Mouse (Mus musculus) frontal cortex, adult (tissue): ENCODE data around the gene Myo6.

ENCODE experiments used
- ATAC-seq: cut with Nextera tagmentation; 2 replicates; pipeline ENCODE4 v1.9.2; 2017; ENCODE audit warnings: mild to moderate bottlenecking, moderate library complexity, mixed read lengths; ENCODE audit not compliant: low TSS enrichment

The Myo6 gene

DNA sequence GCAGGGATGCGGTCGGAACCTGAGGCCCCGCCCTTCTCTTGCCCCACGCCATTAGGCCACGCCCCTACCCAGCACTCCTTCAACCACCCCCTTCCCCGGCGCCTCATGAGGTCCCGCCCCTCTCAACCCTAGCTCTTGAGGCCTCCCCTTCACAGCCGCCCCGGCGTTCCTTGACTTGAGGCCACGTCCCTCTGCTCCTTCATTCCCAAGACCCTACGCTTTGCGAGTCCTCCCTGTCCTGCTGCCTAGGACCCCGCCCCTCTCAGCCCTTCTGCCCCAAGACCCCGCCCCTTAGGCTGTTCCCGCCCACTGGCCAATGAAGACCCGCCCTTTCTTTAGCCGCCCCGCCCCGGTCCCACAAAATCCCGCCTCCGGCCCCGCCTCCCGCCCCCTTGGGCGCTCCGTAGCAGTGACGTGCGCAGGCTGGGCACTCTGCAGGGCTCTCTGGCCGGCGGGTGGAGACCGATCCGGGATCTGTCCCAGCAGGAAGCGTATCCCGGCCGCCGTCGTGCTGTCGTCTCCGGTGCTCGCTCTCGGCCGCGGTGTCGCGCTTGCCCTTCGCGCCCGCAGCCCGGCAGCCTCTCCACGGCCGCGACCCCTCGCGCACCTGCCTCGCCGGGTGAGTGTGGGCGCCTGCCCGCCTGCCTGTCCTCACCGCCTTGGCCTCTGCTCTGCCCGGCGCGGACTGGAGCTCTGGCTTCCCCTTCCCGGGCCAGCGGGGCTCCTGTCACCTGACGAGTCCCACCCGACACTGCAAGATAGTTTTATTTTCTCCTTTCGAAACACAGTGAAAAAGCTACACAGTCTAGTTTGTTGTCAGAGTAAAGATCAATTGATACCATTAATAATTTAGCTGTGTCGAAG lies at the start of gene Myo6:
TSS of gene Myo6 (plus strand) at position 421 of the 864 bp plus-strand sequence.
- peak; percentile 90 for ATAC-seq

DNA sequence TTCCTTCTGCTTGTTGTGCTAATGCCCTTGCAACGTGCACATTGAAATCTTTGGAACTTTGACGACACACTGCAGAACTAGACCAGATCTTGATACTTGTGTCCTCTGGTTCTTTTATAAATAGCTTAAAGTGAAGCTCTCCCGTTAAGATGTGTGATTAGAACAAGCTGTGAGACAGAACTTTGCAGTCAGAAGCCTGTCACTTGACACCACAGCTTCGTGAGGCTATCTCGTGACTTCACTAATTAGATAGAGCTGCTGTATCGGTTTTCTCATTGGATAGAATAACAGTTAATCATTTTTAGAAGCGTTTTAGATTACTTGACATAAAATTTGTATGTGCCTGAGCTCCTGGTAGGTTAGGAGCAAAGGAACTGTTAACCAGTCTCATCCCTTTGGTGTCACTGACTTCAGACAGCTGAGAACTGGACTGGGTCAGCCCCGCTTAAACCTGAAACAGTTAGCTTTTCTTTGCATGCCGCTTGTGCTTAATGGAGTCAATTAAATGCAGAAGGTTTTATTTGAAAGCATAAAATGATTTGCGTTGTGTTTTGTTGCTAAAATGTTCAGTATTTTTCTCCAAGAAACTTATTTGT lies 18.7 kb upstream of the Myo6 start:
- ATAC-seq, result no peak

DNA sequence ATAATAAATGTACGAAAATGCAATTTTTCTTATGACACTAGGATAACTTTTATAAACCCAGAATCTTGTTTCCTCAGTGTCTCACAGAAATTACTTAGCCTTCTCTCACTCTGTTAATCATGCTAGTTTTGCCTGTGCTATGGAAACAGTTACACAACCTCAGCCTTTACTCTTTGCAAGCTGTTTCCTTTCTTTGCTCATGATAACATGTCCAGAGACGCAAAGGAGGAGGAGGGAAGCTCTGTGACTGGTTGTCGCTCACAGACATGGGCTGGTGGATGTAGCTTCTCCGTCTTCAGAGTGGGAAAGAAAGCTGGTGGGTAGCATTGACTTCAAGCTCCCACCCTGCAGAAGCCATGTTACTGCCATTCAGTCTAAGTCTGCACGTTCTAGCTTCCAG lies 15.2 kb upstream of the Myo6 start:
- peak; percentile 56 for ATAC-seq

DNA sequence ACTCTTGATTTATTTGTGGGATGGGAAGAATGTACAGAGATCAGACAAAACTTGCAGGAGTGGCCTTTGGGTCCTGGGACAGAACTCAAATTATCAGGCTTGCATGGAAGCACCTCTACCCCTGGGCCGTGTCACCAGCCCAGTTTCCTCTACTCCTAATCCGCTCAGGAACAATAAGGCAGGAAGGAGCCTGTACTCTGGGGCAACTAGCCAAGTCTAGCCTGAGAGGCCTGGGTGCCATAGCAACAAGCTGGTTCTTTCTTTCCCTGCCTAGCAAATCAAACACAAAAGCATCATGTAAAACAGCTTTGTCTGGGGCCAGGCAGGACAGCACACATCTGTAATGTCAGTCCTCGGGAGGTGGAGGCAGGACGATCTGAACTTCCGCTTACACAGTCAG lies 9.6 kb upstream of the Myo6 start:
- ATAC-seq, result peak; percentile 36; the same call in 1 of the 2 replicates

DNA sequence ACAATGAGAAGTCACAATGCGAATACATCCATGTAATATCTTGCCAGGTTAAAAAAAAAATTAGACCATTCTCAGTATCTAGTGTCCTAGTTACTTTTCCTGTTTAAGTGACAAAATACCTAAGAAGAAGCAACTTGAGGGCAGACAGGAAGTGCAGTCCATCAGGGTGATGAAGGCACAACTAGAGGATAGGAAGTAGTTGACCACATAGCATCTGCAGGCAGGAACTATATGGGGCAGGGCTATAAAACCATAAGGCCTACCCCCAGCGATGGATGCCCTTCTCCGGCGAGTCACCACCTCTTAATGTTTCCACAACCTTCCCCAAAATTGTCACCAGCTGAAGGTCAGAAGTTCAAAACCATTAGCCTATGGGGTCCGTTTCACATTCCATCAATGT lies 8.1 kb upstream of the Myo6 start:
- no peak for ATAC-seq

DNA sequence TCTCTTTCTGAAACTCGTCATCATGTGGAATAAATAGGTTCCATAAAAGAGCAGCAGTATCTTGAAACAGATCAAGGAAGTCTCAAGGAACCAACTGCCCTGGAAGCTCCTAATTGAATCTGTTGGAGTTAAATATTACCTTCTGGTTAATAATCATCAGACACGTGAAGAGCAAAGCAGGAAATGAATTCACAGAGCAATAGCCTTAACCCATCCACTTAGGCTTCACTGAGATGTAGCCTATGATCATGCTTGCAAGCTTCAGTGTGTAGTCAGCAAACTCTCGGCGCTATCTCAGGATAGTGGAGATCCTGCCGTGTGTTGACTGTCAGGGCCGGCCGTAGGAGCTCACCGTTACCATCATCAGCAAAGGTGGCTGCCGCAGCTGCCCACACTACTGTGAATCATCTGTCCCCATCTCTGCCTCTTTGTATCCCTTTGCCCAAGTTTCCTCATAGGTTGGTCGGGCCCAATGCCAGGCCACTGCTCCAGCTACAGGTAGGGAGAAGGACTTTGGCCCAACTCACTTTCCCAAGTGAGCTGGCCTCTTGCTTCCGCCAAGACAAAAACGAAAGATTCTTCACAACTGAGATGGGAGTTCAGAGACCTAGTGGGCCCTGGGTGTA lies 6.9 kb upstream of the Myo6 start:
- no peak for ATAC-seq

DNA sequence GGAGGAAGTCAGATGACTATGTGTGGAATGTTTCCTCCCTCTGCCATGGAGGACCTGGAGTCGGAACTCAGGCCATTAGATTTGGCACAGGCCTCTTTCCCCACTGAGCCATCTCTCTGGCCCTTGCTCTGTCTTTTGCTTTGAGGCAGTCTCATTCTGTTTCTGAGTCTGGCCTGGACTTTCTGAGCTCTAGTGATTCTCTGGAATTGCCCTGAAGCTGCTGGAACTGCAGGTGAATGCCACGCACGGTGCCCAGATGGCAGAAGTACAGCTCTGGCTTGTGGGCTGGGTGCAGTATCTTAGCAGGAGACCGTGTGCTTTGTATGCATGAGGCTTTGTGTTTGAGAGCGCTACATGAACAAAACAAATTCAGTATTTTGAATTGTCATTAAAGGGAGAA lies 5.9 kb upstream of the Myo6 start:
- ATAC-seq, result peak; percentile 64

DNA sequence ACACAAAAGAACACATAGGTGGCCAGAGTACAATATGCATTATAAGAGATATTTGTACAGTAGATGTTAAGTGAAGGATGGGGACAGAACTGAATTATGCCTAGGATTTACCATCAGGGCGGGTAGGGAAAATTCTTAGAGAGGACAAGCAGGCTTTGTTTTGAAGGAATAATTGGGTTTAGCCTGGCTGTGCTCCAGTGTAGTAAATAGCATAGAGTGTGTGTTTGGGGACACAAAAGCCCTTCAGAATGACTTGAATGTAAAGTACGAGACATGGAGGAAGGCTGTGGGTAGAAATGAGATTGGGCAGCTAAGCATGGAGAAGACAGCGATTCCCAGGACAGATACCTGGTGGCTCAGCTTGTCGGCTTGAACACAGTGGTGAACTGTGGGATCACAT lies 3.4 kb upstream of the Myo6 start:
- no peak for ATAC-seq

DNA sequence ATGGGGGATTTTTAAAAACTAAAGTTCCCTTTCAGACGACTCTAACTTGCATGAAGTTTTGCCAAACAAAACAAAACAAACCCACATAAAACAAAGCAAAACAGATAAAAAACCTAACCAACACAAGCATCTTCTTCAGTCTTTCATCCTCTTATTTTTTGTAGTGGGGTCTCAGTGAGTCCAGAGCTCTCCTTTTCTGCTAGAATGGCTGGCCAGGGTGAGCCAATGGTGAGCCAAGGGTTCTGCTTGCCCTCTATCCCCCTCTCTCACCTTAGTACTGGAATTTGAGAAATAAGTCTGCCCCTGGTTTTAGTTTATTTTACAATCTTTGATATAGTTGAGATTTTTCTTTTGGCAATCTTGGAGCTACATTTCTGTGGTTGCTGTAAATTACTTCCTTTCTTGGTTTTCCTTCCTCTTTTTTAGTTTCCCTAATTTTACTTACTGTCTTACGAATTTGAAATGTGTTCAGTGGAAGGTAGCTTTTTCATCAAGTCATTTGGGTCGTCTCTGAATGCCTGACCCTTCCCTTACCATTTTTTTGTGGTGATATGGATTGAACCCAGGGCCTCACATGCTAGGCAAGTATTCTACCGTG lies 1.6 kb upstream of the Myo6 start:
- no peak for ATAC-seq

DNA sequence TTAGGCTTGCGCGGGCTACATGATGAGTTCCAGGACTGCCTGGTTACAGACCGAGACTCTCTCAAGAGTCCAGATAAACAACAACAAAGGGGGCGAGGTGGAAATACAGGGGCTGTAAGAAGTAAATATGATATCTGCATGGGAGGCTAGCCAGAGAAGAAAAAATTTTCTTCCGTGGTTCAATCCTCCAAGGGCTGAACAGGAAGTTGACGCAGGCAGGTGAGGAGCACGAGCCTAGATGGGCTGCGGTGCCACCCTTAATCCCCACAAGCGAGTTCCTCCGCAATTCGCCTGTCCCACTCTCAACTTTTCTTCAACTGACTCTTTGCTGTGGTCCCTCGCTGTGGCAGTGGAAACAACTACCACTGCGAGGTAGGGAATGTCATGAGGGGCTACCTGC lies 640 bp upstream of the Myo6 start:
- ATAC-seq, result peak; percentile 21; the same call in 1 of the 2 replicates

DNA sequence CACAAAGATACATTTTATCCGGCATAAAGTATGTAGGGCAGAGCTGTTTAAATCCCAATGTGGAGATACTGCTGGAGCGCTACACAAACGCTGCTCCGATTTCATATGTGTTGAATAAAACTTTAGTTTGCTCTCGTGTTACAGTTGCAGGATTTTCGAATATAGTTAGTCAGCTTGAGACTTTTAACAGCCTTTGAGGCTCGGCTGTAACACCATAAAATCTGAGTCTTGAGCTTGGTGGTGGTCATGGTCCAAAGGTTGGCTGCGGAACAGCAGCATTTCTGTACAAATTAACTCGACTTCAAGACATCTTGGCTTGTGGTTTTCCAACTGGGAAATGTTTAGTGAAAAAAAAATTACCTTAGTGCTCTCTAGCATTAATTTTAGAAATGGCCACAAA lies 859 bp downstream of the Myo6 start:
- ATAC-seq, result peak; percentile 13; the same call in 1 of the 2 replicates

DNA sequence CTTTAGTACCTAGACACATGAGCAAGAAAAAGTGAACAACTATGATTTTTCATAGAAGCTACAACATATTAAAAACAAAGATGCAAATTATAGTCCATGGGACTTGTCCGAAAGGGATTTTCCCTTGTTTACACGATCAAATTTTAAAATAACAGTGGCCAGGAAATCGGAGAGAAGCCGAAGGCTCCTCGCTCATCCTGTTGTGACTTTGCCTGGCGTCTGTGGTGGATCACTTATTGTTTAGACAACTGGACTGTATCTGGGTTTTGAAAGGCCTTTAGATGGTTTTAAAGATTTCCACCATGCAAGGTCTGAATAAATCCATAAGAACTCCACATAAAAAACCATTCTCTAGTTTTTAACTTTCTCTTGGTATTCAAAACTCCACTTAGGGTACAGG lies 1.6 kb downstream of the Myo6 start:
- no peak for ATAC-seq

DNA sequence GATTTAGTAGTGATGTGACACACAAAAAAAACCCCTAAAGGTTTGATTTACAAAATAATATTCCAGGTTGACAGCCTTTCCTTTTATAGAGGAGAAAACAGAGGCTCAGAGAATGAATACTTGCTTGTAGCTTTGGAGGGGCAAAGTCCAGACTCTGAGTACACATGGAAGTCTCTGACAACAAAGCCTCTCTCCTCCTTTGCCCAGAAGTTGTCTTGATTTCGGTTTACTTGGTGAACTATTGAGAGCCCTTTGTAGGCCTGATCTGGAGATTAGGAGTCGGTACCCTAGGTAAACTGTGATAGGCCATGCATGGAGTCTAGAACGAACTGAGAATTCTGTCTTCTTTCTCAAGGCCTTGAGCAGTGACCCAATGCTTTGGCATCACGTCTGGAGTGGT lies 2.3 kb downstream of the Myo6 start:
- no peak for ATAC-seq

DNA sequence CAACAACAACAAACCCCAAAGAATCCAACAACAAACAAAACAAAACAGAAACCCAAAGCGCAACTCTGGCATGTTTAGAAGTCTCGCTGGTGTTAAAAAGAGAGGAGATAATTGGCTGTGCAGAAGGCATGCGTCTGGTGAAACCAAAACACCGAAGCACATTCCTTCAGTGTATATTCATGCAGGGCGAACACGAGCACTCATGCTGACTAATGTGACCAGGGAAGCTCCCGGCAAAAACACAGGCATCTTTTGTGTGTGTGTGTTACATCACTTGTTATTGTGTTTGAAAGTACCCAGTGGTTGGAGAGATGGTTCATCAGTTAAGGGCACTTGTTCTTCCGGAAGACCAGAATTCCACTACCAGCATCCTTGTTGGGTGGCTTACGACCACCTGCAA lies 4.7 kb downstream of the Myo6 start:
- ATAC-seq, result no peak

DNA sequence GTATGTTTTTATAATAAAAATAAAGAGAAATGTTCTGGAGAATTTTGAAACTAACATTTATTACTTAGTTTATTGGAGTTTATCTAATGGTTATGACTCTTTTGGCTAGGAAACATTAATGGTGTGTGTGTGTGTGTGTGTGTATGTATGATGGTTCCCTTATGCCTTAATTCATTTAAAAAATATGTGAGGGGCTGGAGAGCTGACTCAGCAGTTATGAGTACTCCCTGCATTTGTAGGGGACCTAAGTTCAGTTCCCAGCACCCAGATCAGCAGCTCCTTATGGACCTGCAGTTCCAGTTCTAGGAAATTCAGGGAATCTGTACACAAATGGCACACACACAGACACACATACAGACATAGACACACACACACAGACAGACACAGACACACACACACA lies 6.4 kb downstream of the Myo6 start:
- no peak for ATAC-seq

DNA sequence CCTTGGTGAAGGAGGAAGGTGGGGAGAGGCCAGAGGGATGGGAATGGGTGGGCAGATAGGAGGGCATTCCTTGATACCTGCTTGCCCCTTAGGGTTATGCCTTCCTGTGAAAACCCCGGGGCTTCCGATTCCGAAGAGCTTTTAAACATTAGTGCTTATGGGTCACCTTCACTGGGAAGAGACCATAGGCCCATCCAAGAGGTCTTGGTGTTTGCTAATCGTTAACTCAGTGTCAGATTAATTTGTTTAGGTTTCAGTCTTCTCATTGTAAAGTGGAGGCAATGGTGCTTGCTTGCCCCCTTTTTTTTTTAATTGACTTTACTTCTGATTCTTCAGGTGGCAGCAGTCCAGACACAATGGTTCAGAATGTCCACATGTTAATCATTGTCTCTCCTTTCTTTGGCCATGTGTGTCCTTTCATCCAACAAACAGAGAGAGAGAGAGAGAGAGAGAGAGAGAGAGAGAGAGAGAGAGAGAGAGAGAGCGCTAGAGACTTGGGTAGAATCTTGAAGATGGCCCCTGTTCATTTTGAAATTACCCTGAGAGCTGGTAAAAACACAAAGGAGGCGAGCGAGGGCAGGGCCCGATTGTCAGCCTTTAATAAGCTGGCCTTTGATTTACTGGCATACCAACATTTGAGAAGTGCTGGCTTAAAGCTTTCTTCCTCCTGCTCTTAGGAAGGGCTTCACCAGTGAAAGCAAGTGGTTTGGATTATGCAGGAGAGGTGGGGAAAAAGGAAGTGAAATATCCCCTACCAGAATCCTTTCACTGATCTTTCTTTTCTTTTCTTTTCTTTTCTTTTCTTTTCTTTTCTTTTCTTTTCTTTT lies 7.8 kb downstream of the Myo6 start:
- ATAC-seq, result no peak

DNA sequence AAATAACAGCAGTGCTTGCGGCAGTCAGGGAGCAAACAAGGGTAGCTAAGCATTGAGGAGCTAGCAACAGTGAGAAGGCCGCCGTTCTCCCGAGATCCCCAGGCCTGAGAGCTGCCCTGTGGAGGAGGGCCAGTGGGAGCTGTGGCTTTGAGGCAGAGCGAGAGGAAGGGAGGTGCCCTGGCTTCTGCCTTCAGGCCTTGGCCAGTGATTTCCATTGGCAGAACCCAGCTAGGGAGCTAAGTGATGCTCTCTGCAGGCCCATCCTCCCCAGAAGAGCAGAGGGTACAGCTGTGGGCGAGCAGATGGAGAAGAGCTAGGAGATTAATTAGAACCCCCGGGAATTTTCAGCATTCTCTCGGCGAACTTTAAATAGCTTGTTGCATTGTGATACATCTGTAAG lies 8.8 kb downstream of the Myo6 start:
- ATAC-seq, result peak; percentile 84

DNA sequence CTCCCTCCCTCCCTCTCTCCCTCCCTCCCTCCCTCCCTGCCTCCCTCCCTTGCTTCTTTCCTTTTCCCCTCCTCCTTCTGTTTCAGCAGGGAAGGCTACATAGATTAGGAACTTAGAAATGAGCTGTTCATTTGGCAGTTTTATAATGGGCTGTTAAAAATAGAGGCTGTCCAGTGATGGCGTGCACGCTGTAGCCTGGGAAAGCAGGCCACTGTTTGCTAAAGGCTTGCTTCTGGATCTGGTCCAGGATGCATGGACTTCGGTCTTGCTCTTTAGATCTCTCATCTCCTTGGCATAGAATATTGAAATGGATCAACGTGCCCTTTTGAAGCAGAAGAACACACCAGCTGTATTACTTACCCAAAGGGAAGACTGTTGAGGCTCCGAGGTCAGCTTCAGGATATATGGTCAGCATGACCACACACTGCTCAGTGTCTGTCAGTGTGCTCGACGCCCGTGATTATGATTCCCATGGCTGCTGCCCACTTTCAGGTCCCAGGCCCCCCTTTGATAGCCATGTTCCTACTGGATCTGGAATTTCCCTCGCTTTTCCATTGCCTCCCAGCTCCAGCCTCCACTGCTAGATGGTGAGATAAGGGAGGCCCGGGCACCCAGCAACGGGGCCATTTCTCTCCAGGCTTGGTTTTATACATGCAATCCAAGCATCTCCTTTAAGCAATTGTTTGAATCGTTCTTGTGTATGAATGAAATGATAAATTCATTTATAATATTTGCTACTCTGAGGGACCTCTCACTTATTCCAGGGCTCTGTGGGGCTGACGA lies 12.1 kb downstream of the Myo6 start:
- peak; percentile 31 for ATAC-seq

DNA sequence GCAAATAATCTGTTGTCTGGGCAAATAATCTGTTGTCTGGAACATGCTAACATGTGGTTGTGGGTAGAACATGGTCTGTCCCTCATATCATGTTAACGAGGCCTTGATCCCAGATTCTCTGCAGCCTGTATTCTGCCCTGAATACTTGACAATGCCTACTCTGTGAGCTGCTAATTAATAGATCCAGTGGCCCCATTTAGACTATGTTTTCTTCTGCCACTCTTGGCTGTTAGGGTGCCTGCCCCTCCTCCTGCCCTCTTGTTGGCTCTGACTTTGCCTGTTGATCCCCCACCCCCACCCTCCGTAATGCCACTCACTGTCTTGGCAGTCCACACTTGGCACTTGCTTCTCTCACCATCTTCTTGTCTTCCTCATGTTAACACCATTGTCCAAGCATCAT lies 13.8 kb downstream of the Myo6 start:
- peak; percentile 50; the same call in 1 of the 2 replicates for ATAC-seq

DNA sequence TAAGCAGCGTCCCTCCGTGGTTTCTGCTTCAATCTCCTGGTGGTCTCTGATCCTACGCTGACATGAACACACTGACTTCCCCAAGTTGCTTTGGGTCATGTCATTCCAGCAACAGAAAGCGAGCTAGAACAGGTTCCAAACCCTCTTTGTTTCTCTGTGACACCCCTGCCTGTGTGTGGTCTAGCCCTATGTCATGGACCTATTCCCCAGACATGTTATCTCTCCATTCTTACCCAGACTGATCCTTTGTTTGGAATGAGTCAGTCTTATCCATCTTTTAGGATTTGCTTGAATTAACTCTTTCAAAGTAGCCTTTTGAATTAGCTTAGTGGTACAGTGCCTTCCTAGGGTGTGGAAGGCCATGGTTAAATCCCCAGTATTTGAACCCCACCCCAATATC lies 14.9 kb downstream of the Myo6 start:
- no peak for ATAC-seq

DNA sequence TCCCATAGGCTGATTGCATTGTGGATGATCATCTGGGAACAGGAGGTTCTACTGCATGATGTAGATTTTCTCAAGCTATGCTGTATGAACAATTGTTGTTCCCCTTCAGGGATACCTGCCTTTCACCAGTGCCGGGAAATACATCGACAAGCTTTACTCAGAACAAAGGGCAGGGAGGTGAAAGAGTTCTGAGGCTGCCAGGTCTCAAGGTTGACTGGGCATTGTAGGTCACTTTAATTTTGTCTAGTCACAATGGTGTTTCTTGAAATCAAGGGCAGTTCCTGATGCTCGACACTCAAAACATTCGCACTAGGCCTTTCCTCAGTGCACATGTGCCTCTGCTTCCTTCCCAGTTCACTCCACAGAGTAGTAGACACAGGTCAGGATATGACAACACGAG lies 15.9 kb downstream of the Myo6 start:
- no peak for ATAC-seq
